Mouse (Mus musculus) E14TG2a.4 (cell line): ENCODE data around the gene Ywhae.

ENCODE experiments used
- CTCF ChIP-seq: conservative IDR thresholded peaks from 2 replicates; pipeline ENCODE4 v1.5.1; 2014; ENCODE audit warnings: low read length
- NANOG ChIP-seq: IDR thresholded peaks from 2 replicates; pipeline ENCODE4 v1.6.1; 2014; ENCODE audit warnings: borderline replicate concordance, low read length, mixed read lengths

- TF ChIP-seq CTCF = no peak
- TF ChIP-seq NANOG = no peak
These were observed 64.0 kb downstream of the Ywhae start for GRCm38 (mm10) chr11:75796536-75797246.
